Mouse (Mus musculus) intestine, embryonic 14.5 days (tissue): ENCODE data around the gene Fzr1. TPM values are rescaled to one million over a fixed set of nuclear protein-coding genes. Genes with fewer than 3 reads are reported as not detected.

Source experiments
- ATAC-seq: fragments of 200-750 bp; cut with Nextera tagmentation; replicated peaks from 2 replicates; pipeline ENCODE4 v1.8.0; 2017; ENCODE audit warnings: low read depth, moderate number of reproducible peaks, moderate TSS enrichment, moderate library complexity; ENCODE audit not compliant: low FRiP score, low TSS enrichment
- DNase-seq: peaks from one replicate; pipeline ENCODE4 v3.0.0-alpha.2; 2018; ENCODE audit warnings: low spot score
- H3K27ac ChIP-seq: fragments of 300-500 bp; sonication (generic); 2 replicates; pipeline ENCODE4 v1.5.1; 2014; ENCODE audit warnings: low read depth, mild to moderate bottlenecking, control low read depth
- H3K27me3 ChIP-seq: fragments of 300-500 bp; sonication (generic); replicated peaks from 2 replicates; pipeline ENCODE4 v1.6.1; 2014; ENCODE audit warnings: low read length, control low read depth; ENCODE audit not compliant: control insufficient read depth, insufficient read depth
- H3K36me3 ChIP-seq: fragments of 300-500 bp; sonication (generic); 2 replicates; pipeline ENCODE4 v1.6.1; 2014; ENCODE audit warnings: low read length, control low read depth; ENCODE audit not compliant: control insufficient read depth, insufficient read depth
- H3K4me1 ChIP-seq: fragments of 300-500 bp; sonication (generic); replicated peaks from 2 replicates; pipeline ENCODE4 v1.6.1; 2014; ENCODE audit warnings: low read length, control low read depth, mixed read lengths; ENCODE audit not compliant: control insufficient read depth, insufficient read depth
- H3K4me2 ChIP-seq: fragments of 300-500 bp; sonication (generic); 2 replicates; pipeline ENCODE4 v1.6.1; 2014; ENCODE audit warnings: low read length
- H3K4me3 ChIP-seq: fragments of 300-500 bp; sonication (generic); 2 replicates; pipeline ENCODE4 v1.5.1; 2014; ENCODE audit warnings: low read depth, low read length, control low read depth, mixed read lengths
- H3K9ac ChIP-seq: fragments of 300-500 bp; sonication (generic); 2 replicates; pipeline ENCODE4 v1.6.1; 2014; ENCODE audit warnings: mild to moderate bottlenecking, low read length
- H3K9me3 ChIP-seq: fragments of 300-500 bp; sonication (generic); 2 replicates; pipeline ENCODE4 v1.6.1; 2016; ENCODE audit warnings: low read length, control low read depth; ENCODE audit not compliant: control insufficient read depth
- WGBS: fragments of 180-500 bp; shearing (Covaris S2); extraction: QIAGEN DNeasy Blood & Tissue Kit; methylation state at CpG from one replicate; pipeline ENCODE4 v1.1.7; 2014; 5-methylcytosine and 5-hydroxymethylcytosine counted together
- polyA plus RNA-seq: library from polyadenylated mRNA; unstranded; fragments of >200 nt; fragmentation: Nextera tagmentation; extraction: Ambion mirVana; gene quantifications from 2 replicates; pipeline ENCODE4 v1.2.1, GENCODE M21; 2014

Fzr1 gene
- polyA plus RNA-seq, 1 experiment from 2014 or later = 93.9 TPM

GRCm38 (mm10) chr10:81321436-81321835, 56.9 kb downstream of the Fzr1 start:
- Histone ChIP-seq H3K4me3 (peak overlapping the region; percentile 97), H3K9ac (peak overlapping the region; percentile 89), H3K4me1 (peaks cover 29% of the 10 kb centered on the region), H3K36me3 (peaks cover 48% of the 10 kb centered on the region), H3K27me3 (no peaks in the 10 kb centered on the region), H3K27ac (peak overlapping the region; percentile 88), H3K4me2 (peak overlapping the region; percentile 94), H3K9me3 (no peaks in the 10 kb centered on the region)
- DNase-seq (no peak), ATAC-seq (peak; percentile 0; the same call in 1 of the 2 replicates)
- WGBS = 3% methylated on average over 20 of the region's 20 CpGs

- Histone ChIP-seq H3K4me2 (peak within 1 kb of the TSS; percentile 94), H3K9me3 (no peaks in the 10 kb centered on the region), H3K27ac (peak within 1 kb of the TSS; percentile 88), H3K4me1 (peaks cover 31% of the 10 kb centered on the region), H3K27me3 (no peaks in the 10 kb centered on the region), H3K9ac (peak within 1 kb of the TSS; percentile 89), H3K4me3 (peak within 1 kb of the TSS; percentile 97), H3K36me3 (peaks cover 47% of the 10 kb centered on the region)
- DNase-seq = peak; percentile 98
- peak; percentile 91 for ATAC-seq
- WGBS = under 1% methylated on average over 68 of the region's 68 CpGs
Observed at GRCm38 (mm10) chr10:81320550-81321347, 57.6 kb downstream of the Fzr1 start, which contains the start of gene Cactin. Gene Cactin (plus strand): TSS chr10:81321103.

- DNase-seq = peak; percentile 99
Observed at GRCm38 (mm10) chr10:81319741-81320549, 58.4 kb downstream of the Fzr1 start.

GRCm38 (mm10) chr10:81319330-81319699, 59.0 kb downstream of the Fzr1 start:
- H3K27me3 ChIP-seq = no peaks in the 10 kb centered on the region
- H3K4me2 ChIP-seq = peak overlapping the region; percentile 72
- H3K36me3 ChIP-seq = peaks cover 47% of the 10 kb centered on the region
- H3K9ac ChIP-seq = peak overlapping the region; percentile 37
- peaks cover 31% of the 10 kb centered on the region for H3K4me1 ChIP-seq
- H3K27ac ChIP-seq = peak overlapping the region; percentile 88; the same call in 1 of the 2 replicates
- no peak for DNase-seq
- ATAC-seq = no peak
- WGBS = 38% methylated on average over 8 of the region's 8 CpGs
- peak overlapping the region; percentile 97 for H3K4me3 ChIP-seq
- no peaks in the 10 kb centered on the region for H3K9me3 ChIP-seq

More at GRCm38 (mm10) chr10:81319741-81320549, 58.4 kb downstream of the Fzr1 start:
- no peak; the same call in none of the 2 replicates for ATAC-seq
- no peaks in the 10 kb centered on the region for H3K9me3 ChIP-seq
- peaks cover 31% of the 10 kb centered on the region for H3K4me1 ChIP-seq
- peak overlapping the region; percentile 37 for H3K9ac ChIP-seq
- H3K27me3 ChIP-seq = no peaks in the 10 kb centered on the region
- peak overlapping the region; percentile 88 for H3K27ac ChIP-seq
- peak overlapping the region; percentile 97 for H3K4me3 ChIP-seq
- peaks cover 47% of the 10 kb centered on the region for H3K36me3 ChIP-seq
- peak overlapping the region; percentile 72 for H3K4me2 ChIP-seq
- WGBS = under 1% methylated on average over 38 of the region's 38 CpGs

GRCm38 (mm10) chr10:81318589-81319329, 59.6 kb downstream of the Fzr1 start:
- WGBS = 89% methylated on average over 13 of the region's 13 CpGs
- Histone ChIP-seq H3K4me2 (no peak overlapping the region), H3K9me3 (no peaks in the 10 kb centered on the region), H3K4me1 (peaks cover 31% of the 10 kb centered on the region), H3K9ac (peak overlapping the region; percentile 37; the same call in 1 of the 2 replicates), H3K27ac (peak overlapping the region; percentile 88; the same call in 1 of the 2 replicates), H3K4me3 (no peak overlapping the region), H3K27me3 (no peaks in the 10 kb centered on the region), H3K36me3 (peaks cover 47% of the 10 kb centered on the region)
- ATAC-seq = no peak
- no peak for DNase-seq

- no peak for ATAC-seq
- WGBS = 22% methylated on average over 20 of the region's 20 CpGs
- H3K36me3 ChIP-seq = peaks cover 47% of the 10 kb centered on the region
Observed at GRCm38 (mm10) chr10:81317273-81317672, 61.0 kb downstream of the Fzr1 start.

DNA sequence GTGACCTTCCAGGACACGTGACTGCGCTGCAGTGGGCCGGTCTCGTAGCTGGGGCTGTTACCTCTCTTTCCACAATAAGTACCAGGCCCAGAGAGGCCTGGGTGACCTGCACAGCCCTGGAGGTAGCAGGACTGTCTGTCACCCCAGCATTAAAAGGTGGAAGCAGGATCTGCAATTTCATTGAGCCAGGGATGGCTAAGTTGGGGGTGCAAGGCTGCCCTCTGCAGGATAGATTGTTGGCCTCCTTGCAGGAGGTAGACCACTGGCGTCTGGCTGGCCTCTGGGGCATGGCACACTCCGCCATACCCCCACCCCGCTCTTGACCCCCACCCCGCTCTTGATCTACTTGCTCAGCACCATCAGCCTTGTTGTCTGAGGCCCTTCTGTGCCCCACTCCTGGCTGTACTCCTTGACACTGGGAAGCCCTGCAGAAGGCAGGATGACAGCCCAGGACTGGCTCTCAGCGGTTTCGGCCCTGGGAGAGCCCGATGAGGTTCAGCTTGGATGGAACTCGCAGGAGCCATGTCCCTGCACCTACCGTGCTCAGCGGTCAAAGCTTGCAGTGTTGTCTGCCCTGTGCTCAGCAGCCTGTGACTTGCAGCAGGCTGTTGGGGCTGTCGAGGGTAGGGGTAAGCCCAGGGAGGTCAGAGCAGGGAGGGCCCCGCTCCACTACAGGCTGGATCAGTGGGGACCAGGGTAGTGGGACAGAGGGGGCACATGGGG, 61.8 kb downstream of the Fzr1 start:
- Histone ChIP-seq H3K27ac (no peak overlapping the region), H3K4me3 (peak overlapping the region; percentile 20; the same call in 1 of the 2 replicates), H3K9me3 (no peaks in the 10 kb centered on the region), H3K27me3 (no peaks in the 10 kb centered on the region), H3K4me2 (peak overlapping the region; percentile 46), H3K4me1 (peaks cover 21% of the 10 kb centered on the region), H3K36me3 (peaks cover 55% of the 10 kb centered on the region), H3K9ac (peak overlapping the region; percentile 27; the same call in 1 of the 2 replicates)
- DNase-seq (no peak), ATAC-seq (no peak)
- 47% methylated on average over 16 of the region's 16 CpGs for WGBS

More at GRCm38 (mm10) chr10:81317273-81317672, 61.0 kb downstream of the Fzr1 start:
- Histone ChIP-seq H3K4me2 (peak overlapping the region; percentile 46), H3K9ac (peak overlapping the region; percentile 27; the same call in 1 of the 2 replicates), H3K27me3 (no peaks in the 10 kb centered on the region), H3K9me3 (no peaks in the 10 kb centered on the region), H3K4me1 (peaks cover 28% of the 10 kb centered on the region), H3K4me3 (peak overlapping the region; percentile 20; the same call in 1 of the 2 replicates), H3K27ac (no peak overlapping the region)
- no peak for DNase-seq
